Mouse (Mus musculus) lung, adult 2 months (tissue): Measurements from ENCODE around the gene Ptprg.

Source experiments
- CTCF ChIP-seq: fragments of 200-500 bp; IDR thresholded peaks from 2 replicates; pipeline ENCODE4 v1.5.1; 2011; ENCODE audit warnings: mild to moderate bottlenecking, low read length, control low read depth; ENCODE audit not compliant: insufficient read depth
- POLR2A ChIP-seq: fragments of 200-500 bp; IDR thresholded peaks from 2 replicates; pipeline ENCODE4 v1.6.1; 2011; ENCODE audit warnings: low read depth, mild to moderate bottlenecking, control low read depth, low read length, borderline replicate concordance; ENCODE audit errors: extremely low read depth

DNA sequence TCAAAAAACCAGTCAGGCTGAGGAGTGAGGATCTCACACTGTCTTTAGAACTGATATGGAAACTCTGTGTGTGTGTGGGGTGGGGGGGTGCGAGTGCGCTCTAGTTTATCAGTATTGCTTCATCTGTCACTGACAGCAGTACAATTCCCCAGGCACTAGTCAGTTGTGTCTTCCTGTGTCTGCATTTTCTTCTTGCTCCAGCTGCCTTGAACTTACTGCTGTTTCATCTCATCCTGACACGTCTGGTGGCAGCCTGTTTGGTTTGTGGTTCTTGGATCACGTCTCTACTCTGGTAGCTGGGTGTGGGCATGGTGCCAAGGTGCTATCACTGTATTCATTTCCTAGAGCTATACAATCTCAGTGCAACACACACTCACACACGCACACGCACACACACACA lies 64.0 kb downstream of the Ptprg start:
- TF ChIP-seq CTCF (no peak), POLR2A (no peak)
